22 mouse cellular contexts compared by ENCODE assay signal in the genomic region with DNA sequence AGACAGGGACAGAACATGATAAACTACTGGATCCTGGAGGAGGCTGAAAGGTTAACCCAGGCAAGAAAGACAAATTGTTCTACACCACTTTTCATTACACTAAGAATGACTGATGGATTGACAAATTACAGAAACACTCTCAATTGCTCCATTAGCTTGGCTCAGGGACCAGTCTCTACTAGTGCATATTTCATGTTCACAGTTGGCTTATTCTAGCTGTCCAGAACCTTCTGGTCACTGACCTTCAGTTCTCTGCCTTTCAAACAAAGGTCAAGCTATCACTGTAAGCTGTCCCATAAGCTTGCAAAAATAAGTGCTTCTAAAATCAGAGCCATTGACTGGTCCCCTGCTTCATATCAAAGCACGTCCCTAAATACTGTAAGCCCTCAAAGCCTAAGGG. TPM values are rescaled to one million over a fixed set of nuclear protein-coding genes. Genes with fewer than 3 reads are reported as not detected.
DNase-seq lines count a peak whose midpoint lies in the region; ATAC-seq and TF ChIP-seq lines count a peak whose summit lies in the region.
"Had no signal": no experiment of that assay in that cellular context is flagged by ENCODE, and none has a peak within 500 bp of the region (broad histone marks: within the 10 kb centered on the region; RNA-seq: fewer than 3 reads in every experiment).

No protein-coding gene starts in this region.

- no peaks in the 10 kb centered on the region for H3K36me3 ChIP-seq in kidney, adult 2 months (ENCODE audit: control insufficient read depth, insufficient read depth, low read length)
- H3K36me3 ChIP-seq in liver, adult 2 months (ENCODE audit: control insufficient read depth, insufficient read depth, low read length), result no peaks in the 10 kb centered on the region
- no peaks in the 10 kb centered on the region for H3K36me3 ChIP-seq in liver, postnatal 0 days (replicated peaks; ENCODE audit: insufficient read depth, low read length)
- H3K36me3 ChIP-seq: G1E had no signal

- no peak for TF ChIP-seq CTCF in kidney, adult 2 months (conservative IDR thresholded peaks at IDR 0.05; ENCODE audit: insufficient read depth, insufficient read length, low read depth, low read length)
- no peak for TF ChIP-seq CTCF in liver, adult 2 months (IDR thresholded peaks at IDR 0.05; ENCODE audit: low read depth, low read length)
- no peak for TF ChIP-seq CTCF in liver, postnatal 0 days (IDR thresholded peaks at IDR 0.05; ENCODE audit: low read depth)

- no peak overlapping the region; the same call in 1 of the 2 replicates for H3K27ac ChIP-seq in kidney, adult 2 months (ENCODE audit: insufficient read depth, low read depth, low read length)
- 0 out of 2 replicates have a peak overlapping the region, but pooled peaks have one; percentile 10 for H3K27ac ChIP-seq in liver, adult 2 months (replicated peaks; ENCODE audit: insufficient read depth, low read depth, low read length)
- H3K27ac ChIP-seq in liver, postnatal 0 days (ENCODE audit: low read depth), result no peak overlapping the region

- intact Hi-C loops in heart, postnatal 25 days (cut with DNase I), result no loop called here

- ATAC-seq in liver, postnatal 0 days, result no peak
- ATAC-seq: activated CD4-positive, CD25-positive, alpha-beta regulatory T cell, adult 4 months; CD4-positive, CD25-positive, alpha-beta regulatory T cell, adult 4 months; Patski had no signal

- 64% methylated on average over 1 of the region's 1 CpGs for WGBS in kidney, adult 2 months
- 79% methylated on average over 1 of the region's 1 CpGs for WGBS in liver, adult 2 months
- WGBS in liver, postnatal 0 days (ENCODE audit: insufficient replicate concordance), result 74% methylated on average over 1 of the region's 1 CpGs

- no peak overlapping the region for H3K9ac ChIP-seq in liver, adult 2 months (ENCODE audit: low read depth, low read length)
- no peak overlapping the region for H3K9ac ChIP-seq in liver, postnatal 0 days (replicated peaks)

- H3K27me3 ChIP-seq in kidney, adult 2 months (replicated peaks; ENCODE audit: control insufficient read depth, insufficient read depth, low read length), result no peaks in the 10 kb centered on the region
- no peaks in the 10 kb centered on the region for H3K27me3 ChIP-seq in liver, adult 2 months (ENCODE audit: control insufficient read depth, insufficient read depth, low read length)
- H3K27me3 ChIP-seq in liver, postnatal 0 days (ENCODE audit: insufficient read depth, low read length), result no peaks in the 10 kb centered on the region
- H3K27me3 ChIP-seq: CH12.LX, Patski had no signal

- DNase-seq in heart, adult 11 months, result peak; percentile 48
- no peak for DNase-seq in heart, postnatal 25 days (ENCODE audit: low spot score)
- peak; percentile 66 for DNase-seq in kidney, adult 2 months
- no peak for DNase-seq in kidney, postnatal 10 days
- peak; percentile 64 for DNase-seq in kidney, adult 9 months
- DNase-seq in kidney, adult 18-20 months, result no peak
- peak; percentile 87 for DNase-seq in liver, adult 2 months (ENCODE audit: extremely low read depth, low read depth, low spot score)
- DNase-seq in liver, postnatal 0 days, result no peak
- DNase-seq: adrenal gland, adult 2 months; adrenal gland, adult 8-10 months; adrenal gland, postnatal 10 days; adrenal gland, postnatal 14 days; adrenal gland, postnatal 25 days; adrenal gland, postnatal 36 days; B cell, adult 2 months; cerebellum, adult 11 months; cerebellum, adult 11-12 months had no signal

- no peaks in the 10 kb centered on the region for H3K79me2 ChIP-seq in liver, adult 2 months (ENCODE audit: control insufficient read depth, insufficient read depth, low read length)

- H3K4me1 ChIP-seq in kidney, adult 2 months (ENCODE audit: control insufficient read depth, insufficient read depth, low read length), result peaks cover 22% of the 10 kb centered on the region; the same call in 1 of the 2 replicates
- peaks cover 9% of the 10 kb centered on the region; the same call in 1 of the 2 replicates for H3K4me1 ChIP-seq in liver, adult 2 months (ENCODE audit: control insufficient read depth, insufficient read depth, low read length)
- peaks cover 3% of the 10 kb centered on the region; the same call in 1 of the 2 replicates for H3K4me1 ChIP-seq in liver, postnatal 0 days (ENCODE audit: insufficient read depth)

- H3K9me3 ChIP-seq in liver, postnatal 0 days (ENCODE audit: low read length), result no peaks in the 10 kb centered on the region

- H3K4me3 ChIP-seq in kidney, adult 2 months (ENCODE audit: insufficient read depth, low read depth, low read length), result no peak overlapping the region
- H3K4me3 ChIP-seq in liver, adult 2 months (ENCODE audit: insufficient read depth, low read depth, low read length), result no peak overlapping the region
- H3K4me3 ChIP-seq in liver, postnatal 0 days (ENCODE audit: low read depth, low read length), result no peak overlapping the region

- H3K4me2 ChIP-seq in liver, postnatal 0 days (ENCODE audit: low read depth, low read length), result no peak overlapping the region

- TF ChIP-seq POLR2A in kidney, adult 2 months (IDR thresholded peaks at IDR 0.05; ENCODE audit: low read depth, low read length), result no peak
- no peak for TF ChIP-seq POLR2A in liver, adult 2 months (IDR thresholded peaks at IDR 0.05; ENCODE audit: extremely low read depth, insufficient read depth, low read length)

- TF ChIP-seq EP300 in liver, postnatal 0 days (IDR thresholded peaks at IDR 0.05; ENCODE audit: low read depth), result no peak; the same call in 1 of the 2 replicates

RNA-seq across cellular contexts. Expression of gene Ehd3, which starts 39.0 kb away (rescaled TPM):
- total RNA-seq in heart, postnatal 25 days (2021), result 1 to 10 TPM; 2.6 to 3.3 TPM
- 39.0 and 42.9 TPM in 2 replicates for polyA plus RNA-seq in kidney, adult 2 months (2012; rRNA removed)
- total RNA-seq in liver, adult 2 months (2014; rRNA removed), result 37.5 and 40.6 TPM in 2 replicates
- 26.0 and 30.6 TPM in 2 replicates for polyA plus RNA-seq in liver, adult 2 months (2012; rRNA removed)
- 22.5 and 23.7 TPM in 2 replicates for polyA plus RNA-seq in liver, postnatal 0 days (2015; fragmentation: Nextera tagmentation; extraction: Ambion mirVana)

Comparison
In these comparisons a context has a peak if more than half of its experiments do, and no peak if none do; other contexts are left out.
1. DNase-seq: peak in heart, adult 11 months (single experiment), kidney, adult 2 months (single experiment), kidney, adult 9 months (single experiment) and liver, adult 2 months (single experiment); none in heart, postnatal 25 days (single experiment), kidney, postnatal 10 days (single experiment), kidney, adult 18-20 months (single experiment) and liver, postnatal 0 days (single experiment).